In the genomic region with DNA sequence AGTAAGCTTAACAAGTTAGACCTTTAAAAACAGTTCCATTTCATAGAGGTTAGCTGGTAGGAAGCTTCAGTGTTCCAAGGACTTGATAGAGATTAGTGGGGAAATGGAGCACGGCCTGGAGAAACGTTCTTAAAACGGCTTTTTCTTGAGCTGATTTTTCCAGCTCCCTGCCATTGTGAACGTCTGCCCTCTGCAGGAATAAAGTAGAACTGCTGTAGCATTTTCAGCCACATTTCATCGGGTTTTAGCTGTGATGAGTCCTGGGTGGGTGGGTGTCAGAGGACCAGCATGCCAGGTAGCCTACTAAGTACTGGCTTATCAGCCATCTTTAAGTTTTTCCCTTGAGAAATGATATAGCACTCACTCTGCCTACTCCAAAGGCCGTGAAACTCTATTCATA, we compare ENCODE assay signal across 8 mouse cellular contexts. TPM values are rescaled to one million over a fixed set of nuclear protein-coding genes. Genes with fewer than 3 reads are reported as not detected.
A peak's percentile ranks its signal among the peaks of the same experiment; 100 is the strongest.
DNase-seq lines count a peak whose midpoint lies in the region; ATAC-seq lines count a peak whose summit lies in the region.

No protein-coding gene starts in this region.

- no peak overlapping the region for H3K27ac ChIP-seq in embryonic facial prominence, embryonic 14.5 days (replicated peaks; ENCODE audit: low read depth, low read length)
- H3K27ac ChIP-seq in hindbrain, embryonic 14.5 days: no peak overlapping the region
- no peak overlapping the region for H3K27ac ChIP-seq in limb, embryonic 11.5 days (replicated peaks; ENCODE audit: low read depth, low read length)
- H3K27ac ChIP-seq in neural tube, embryonic 14.5 days (ENCODE audit: low read depth, low read length): no peak overlapping the region

- DNase-seq in right cerebral cortex, adult 2 months (ENCODE audit: low spot score in 2 of 2): peak; percentile 71 to 81
- DNase-seq in right cerebral cortex, postnatal 36 days (ENCODE audit: low spot score in 2 of 2): no peak
- DNase-seq in adrenal gland, postnatal 10 days: peak; percentile 62
- DNase-seq in embryonic facial prominence, embryonic 14.5 days (ENCODE audit: low spot score): peak; percentile 79
- peak; percentile 87 for DNase-seq in hindbrain, embryonic 14.5 days (ENCODE audit: low spot score)
- peak; percentile 71 for DNase-seq in limb, embryonic 11.5 days (ENCODE audit: low spot score)

- H3K9ac ChIP-seq in embryonic facial prominence, embryonic 14.5 days (ENCODE audit: low read depth, low read length): no peak overlapping the region
- H3K9ac ChIP-seq in hindbrain, embryonic 14.5 days: no peak overlapping the region
- H3K9ac ChIP-seq in limb, embryonic 11.5 days (ENCODE audit: low read length): no peak overlapping the region
- no peak overlapping the region for H3K9ac ChIP-seq in neural tube, embryonic 14.5 days (replicated peaks; ENCODE audit: low read depth, low read length)

- H3K27me3 ChIP-seq in embryonic facial prominence, embryonic 14.5 days (replicated peaks; ENCODE audit: control insufficient read depth, insufficient read depth, low read length): no peaks in the 10 kb centered on the region
- H3K27me3 ChIP-seq in hindbrain, embryonic 14.5 days (ENCODE audit: control insufficient read depth, insufficient read depth, low read length): no peaks in the 10 kb centered on the region
- H3K27me3 ChIP-seq in limb, embryonic 11.5 days (ENCODE audit: control insufficient read depth, insufficient read depth, low read length): no peaks in the 10 kb centered on the region
- H3K27me3 ChIP-seq in neural tube, embryonic 14.5 days (ENCODE audit: control insufficient read depth, insufficient read depth, low read length): no peaks in the 10 kb centered on the region

- no peaks in the 10 kb centered on the region for H3K9me3 ChIP-seq in embryonic facial prominence, embryonic 14.5 days (ENCODE audit: control insufficient read depth, low read length)
- H3K9me3 ChIP-seq in hindbrain, embryonic 14.5 days (ENCODE audit: control insufficient read depth, low read length): no peaks in the 10 kb centered on the region
- H3K9me3 ChIP-seq in limb, embryonic 11.5 days (ENCODE audit: control insufficient read depth, low read length): no peaks in the 10 kb centered on the region
- no peaks in the 10 kb centered on the region for H3K9me3 ChIP-seq in neural tube, embryonic 14.5 days (ENCODE audit: control insufficient read depth, low read length)

- no peak for ATAC-seq in embryonic facial prominence, embryonic 14.5 days (ENCODE audit: low read depth)
- ATAC-seq in hindbrain, embryonic 14.5 days (ENCODE audit: low FRiP score): peak; percentile 43; the same call in 1 of the 2 replicates
- ATAC-seq in limb, embryonic 11.5 days (ENCODE audit: insufficient number of reproducible peaks, low FRiP score, low TSS enrichment, low read depth): no peak
- peak; percentile 28; the same call in 1 of the 2 replicates for ATAC-seq in neural tube, embryonic 14.5 days (ENCODE audit: low read depth)
- ATAC-seq in activated CD4-positive, CD25-positive, alpha-beta regulatory T cell, adult 4 months: no peak

- 9% methylated on average over 6 of the region's 6 CpGs for WGBS in embryonic facial prominence, embryonic 14.5 days
- 9% methylated on average over 6 of the region's 6 CpGs for WGBS in hindbrain, embryonic 14.5 days
- WGBS in limb, embryonic 11.5 days: 8% methylated on average over 6 of the region's 6 CpGs
- WGBS in neural tube, embryonic 14.5 days: 7% methylated on average over 6 of the region's 6 CpGs

- peaks cover 4% of the 10 kb centered on the region for H3K4me1 ChIP-seq in embryonic facial prominence, embryonic 14.5 days (ENCODE audit: control insufficient read depth, insufficient read depth, low read length)
- no peaks in the 10 kb centered on the region; the same call in 1 of the 2 replicates for H3K4me1 ChIP-seq in hindbrain, embryonic 14.5 days (replicated peaks; ENCODE audit: control insufficient read depth, insufficient read depth, low read length)
- peaks cover 4% of the 10 kb centered on the region; the same call in 1 of the 2 replicates for H3K4me1 ChIP-seq in limb, embryonic 11.5 days (ENCODE audit: control insufficient read depth, insufficient read depth, low read length)
- H3K4me1 ChIP-seq in neural tube, embryonic 14.5 days (ENCODE audit: control insufficient read depth, insufficient read depth, low read length): no peaks in the 10 kb centered on the region

- no peak overlapping the region for H3K4me2 ChIP-seq in embryonic facial prominence, embryonic 14.5 days (ENCODE audit: low read depth, low read length)
- H3K4me2 ChIP-seq in hindbrain, embryonic 14.5 days (replicated peaks): no peak overlapping the region
- no peak overlapping the region for H3K4me2 ChIP-seq in limb, embryonic 11.5 days (ENCODE audit: low read depth, severe bottlenecking)
- H3K4me2 ChIP-seq in neural tube, embryonic 14.5 days (ENCODE audit: low read depth, low read length): no peak overlapping the region

- H3K4me3 ChIP-seq in embryonic facial prominence, embryonic 14.5 days (ENCODE audit: low read depth, low read length): no peak overlapping the region
- no peak overlapping the region for H3K4me3 ChIP-seq in hindbrain, embryonic 14.5 days (replicated peaks; ENCODE audit: low read length)
- H3K4me3 ChIP-seq in limb, embryonic 11.5 days (ENCODE audit: low read depth, low read length): no peak overlapping the region
- no peak overlapping the region for H3K4me3 ChIP-seq in neural tube, embryonic 14.5 days (ENCODE audit: low read depth, low read length)

- no peaks in the 10 kb centered on the region for H3K36me3 ChIP-seq in embryonic facial prominence, embryonic 14.5 days (ENCODE audit: control insufficient read depth, insufficient read depth, low read length)
- no peaks in the 10 kb centered on the region for H3K36me3 ChIP-seq in hindbrain, embryonic 14.5 days (replicated peaks; ENCODE audit: control insufficient read depth, insufficient read depth)
- H3K36me3 ChIP-seq in limb, embryonic 11.5 days (ENCODE audit: control insufficient read depth, insufficient read depth, low read length): no peaks in the 10 kb centered on the region
- no peaks in the 10 kb centered on the region for H3K36me3 ChIP-seq in neural tube, embryonic 14.5 days (ENCODE audit: control insufficient read depth, insufficient read depth, low read length)

RNA-seq across cellular contexts. Expression of gene Sec16b, which starts 29.9 kb away (rescaled TPM):
- total RNA-seq in adrenal gland, postnatal 10 days (2021): 1 to 10 TPM; 4.6 to 6.2 TPM
- 8.0 and 9.8 TPM in 2 replicates for polyA plus RNA-seq in embryonic facial prominence, embryonic 14.5 days (2014; fragmentation: Nextera tagmentation; extraction: Ambion mirVana)
- polyA plus RNA-seq in hindbrain, embryonic 14.5 days (2014; fragmentation: Nextera tagmentation; extraction: Ambion mirVana): 0.60 and 0.79 TPM in 2 replicates
- polyA plus RNA-seq in limb, embryonic 11.5 days (2014; fragmentation: Nextera tagmentation; extraction: Ambion mirVana): 0.84 and 1.3 TPM in 2 replicates
- polyA plus RNA-seq in neural tube, embryonic 14.5 days (2014; fragmentation: Nextera tagmentation; extraction: Ambion mirVana): 0.23 and 0.36 TPM in 2 replicates
- polyA plus RNA-seq in activated CD4-positive, CD25-positive, alpha-beta regulatory T cell, adult 4 months (2017; shearing (Covaris generic)): under 1 TPM; 0.78 to 0.90 TPM

Comparison
In these comparisons a context has a peak if more than half of its experiments do, and no peak if none do; other contexts are left out.
1. DNase-seq: peak in right cerebral cortex, adult 2 months (2 of 2), adrenal gland, postnatal 10 days (single experiment), embryonic facial prominence, embryonic 14.5 days (single experiment), hindbrain, embryonic 14.5 days (single experiment) and limb, embryonic 11.5 days (single experiment); none in right cerebral cortex, postnatal 36 days (0 of 2).
2. ATAC-seq: peak in hindbrain, embryonic 14.5 days (single experiment) and neural tube, embryonic 14.5 days (single experiment); none in embryonic facial prominence, embryonic 14.5 days (single experiment), limb, embryonic 11.5 days (single experiment) and activated CD4-positive, CD25-positive, alpha-beta regulatory T cell, adult 4 months (single experiment).